Mouse (Mus musculus) myocyte (in vitro differentiated cells): ENCODE data around the gene Sergef. TPM values are rescaled to one million over a fixed set of nuclear protein-coding genes. Genes with fewer than 3 reads are reported as not detected.

Experiments used
- H3K27me3 ChIP-seq: one replicate; pipeline ENCODE4 v1.6.1; 2011; ENCODE audit not compliant: control insufficient read depth, insufficient read depth, insufficient read length
- H3K36me3 ChIP-seq: one replicate; pipeline ENCODE4 v1.6.1; 2011; ENCODE audit not compliant: control insufficient read depth, insufficient read depth
- H3K4me2 ChIP-seq: one replicate; pipeline ENCODE4 v1.6.1; 2011; ENCODE audit warnings: low read depth, control low read depth
- H3K4me3 ChIP-seq: one replicate; pipeline ENCODE4 v1.5.1; 2011; ENCODE audit warnings: mild to moderate bottlenecking, control low read depth, moderate library complexity
- H3K79me2 ChIP-seq: one replicate; pipeline ENCODE4 v1.6.1; 2011; ENCODE audit not compliant: control insufficient read depth, insufficient read depth
- H3ac ChIP-seq: one replicate; pipeline ENCODE4 v1.6.1; 2011; ENCODE audit not compliant: control insufficient read depth, insufficient read length
- CEBPB ChIP-seq: IDR thresholded peaks from 2 replicates; pipeline ENCODE4 v1.6.1; 2011; ENCODE audit warnings: mild to moderate bottlenecking, moderate library complexity; ENCODE audit not compliant: poor library complexity, insufficient read depth, severe bottlenecking
- E2F4 ChIP-seq: IDR thresholded peaks from one replicate; pipeline ENCODE4 v1.6.1; 2011; ENCODE audit warnings: mild to moderate bottlenecking, control low read depth, moderate library complexity; ENCODE audit not compliant: insufficient read depth
- MAX ChIP-seq: IDR thresholded peaks from one replicate; pipeline ENCODE4 v1.6.1; 2011; ENCODE audit warnings: low read depth, mild to moderate bottlenecking, control low read depth
- MYOD1 ChIP-seq, 3 experiments: IDR thresholded peaks; one replicate each; pipeline ENCODE4 v1.6.1; 2011; ENCODE audit warnings: control low read depth in 2 of 3, low read depth in 2 of 3, mild to moderate bottlenecking in 2 of 3, moderate library complexity in 1 of 3; ENCODE audit not compliant: insufficient read length in 2 of 3, control insufficient read depth in 1 of 3
- MYOG ChIP-seq, 3 experiments: IDR thresholded peaks; one replicate each; pipeline ENCODE4 v1.6.1; 2011; ENCODE audit warnings: control low read depth in 2 of 3, low read depth in 2 of 3, mild to moderate bottlenecking in 2 of 3; ENCODE audit not compliant: insufficient read length in 2 of 3, control insufficient read depth in 1 of 3, insufficient read depth in 1 of 3
- POLR2A ChIP-seq: IDR thresholded peaks from one replicate; pipeline ENCODE4 v1.6.1; 2011; ENCODE audit warnings: low read depth, mild to moderate bottlenecking, control low read depth, moderate library complexity; ENCODE audit not compliant: insufficient read length
- POLR2AphosphoS2 ChIP-seq: IDR thresholded peaks from one replicate; pipeline ENCODE4 v1.6.1; 2011; ENCODE audit warnings: low read depth, control low read depth; ENCODE audit not compliant: insufficient read length
- REST ChIP-seq: IDR thresholded peaks from one replicate; pipeline ENCODE4 v1.6.1; 2011; ENCODE audit warnings: mild to moderate bottlenecking, control low read depth, moderate library complexity; ENCODE audit not compliant: insufficient read depth, insufficient read length
- SRF ChIP-seq: IDR thresholded peaks from one replicate; pipeline ENCODE4 v1.6.1; 2011; ENCODE audit warnings: low read depth; ENCODE audit not compliant: control insufficient read depth, insufficient read length
- TCF12 ChIP-seq: IDR thresholded peaks from one replicate; pipeline ENCODE4 v1.6.1; 2011; ENCODE audit warnings: mild to moderate bottlenecking, control low read depth; ENCODE audit not compliant: poor library complexity, insufficient read depth, severe bottlenecking
- TCF3 ChIP-seq: IDR thresholded peaks from one replicate; pipeline ENCODE4 v1.6.1; 2011; ENCODE audit warnings: low read depth, control low read depth; ENCODE audit not compliant: insufficient read length
- USF1 ChIP-seq: IDR thresholded peaks from one replicate; pipeline ENCODE4 v1.6.1; 2011; ENCODE audit warnings: low read depth, mild to moderate bottlenecking, control low read depth, moderate library complexity
- polyA plus RNA-seq: library from polyadenylated mRNA; unstranded; fragments of >200 nt; fragmentation: generic; extraction: Trizol; gene quantifications from one replicate; pipeline ENCODE4 v1.2.1, GENCODE M21; 2012; ENCODE audit warnings: missing spikeins

The Sergef gene
- polyA plus RNA-seq, 1 experiment: 13.9 TPM

- Histone ChIP-seq H3K4me2 (no peak overlapping the region), H3ac (no peak overlapping the region), H3K36me3 (no peaks in the 10 kb centered on the region), H3K79me2 (no peaks in the 10 kb centered on the region), H3K27me3 (peaks cover 21% of the 10 kb centered on the region), H3K4me3 (no peak overlapping the region)
- TF ChIP-seq TCF12 (no peak), CEBPB (no peak), POLR2A (no peak)
Observed at GRCm38 (mm10) chr7:46448922-46449645, 190.5 kb downstream of the Sergef start.

GRCm38 (mm10) chr7:46447473-46448165 lies 192.0 kb downstream of the Sergef start:
- H3K79me2 ChIP-seq: no peaks in the 10 kb centered on the region
- H3K27me3 ChIP-seq: peaks cover 17% of the 10 kb centered on the region
- no peak overlapping the region for H3K4me3 ChIP-seq
- no peak for TF ChIP-seq MAX
- H3ac ChIP-seq: no peak overlapping the region
- no peak overlapping the region for H3K4me2 ChIP-seq
- H3K36me3 ChIP-seq: no peaks in the 10 kb centered on the region

DNA sequence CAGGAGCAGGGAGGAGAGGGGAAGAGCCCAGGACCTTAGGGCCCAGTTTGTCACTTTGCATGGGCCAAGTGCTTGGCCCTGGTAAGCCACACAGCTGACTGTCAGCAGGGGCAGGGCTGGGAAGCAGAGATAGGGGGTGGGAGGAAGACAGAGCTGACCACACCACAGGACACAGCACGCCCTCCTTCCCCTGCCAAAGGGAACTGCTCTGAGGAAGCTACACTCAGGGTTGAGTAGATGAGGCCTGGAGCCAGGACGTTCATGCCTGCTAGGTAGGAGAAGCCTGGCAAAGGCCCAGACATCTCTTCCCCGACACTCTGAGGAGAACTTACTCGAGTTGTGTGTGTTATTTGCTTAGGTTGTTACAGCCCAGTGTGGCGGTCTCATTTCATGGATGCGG lies 193.7 kb downstream of the Sergef start:
- Histone ChIP-seq H3K36me3 (no peaks in the 10 kb centered on the region), H3K4me3 (no peak overlapping the region), H3K4me2 (no peak overlapping the region), H3ac (no peak overlapping the region), H3K79me2 (no peaks in the 10 kb centered on the region), H3K27me3 (peaks cover 17% of the 10 kb centered on the region)
- no peak for TF ChIP-seq POLR2AphosphoS2
- TF ChIP-seq TCF12: no peak
- TF ChIP-seq MYOG (IDR thresholded peaks at IDR 0.05; ENCODE audit: control insufficient read depth in 1 of 3, insufficient read depth in 1 of 3, insufficient read length in 2 of 3, low read depth in 2 of 3): no peak
- no peak for TF ChIP-seq TCF3
- TF ChIP-seq POLR2A: no peak
- no peak for TF ChIP-seq USF1
- TF ChIP-seq MYOD1 (IDR thresholded peaks at IDR 0.05; ENCODE audit: control insufficient read depth in 1 of 3, insufficient read length in 2 of 3, low read depth in 2 of 3): no peak
- TF ChIP-seq E2F4: no peak

DNA sequence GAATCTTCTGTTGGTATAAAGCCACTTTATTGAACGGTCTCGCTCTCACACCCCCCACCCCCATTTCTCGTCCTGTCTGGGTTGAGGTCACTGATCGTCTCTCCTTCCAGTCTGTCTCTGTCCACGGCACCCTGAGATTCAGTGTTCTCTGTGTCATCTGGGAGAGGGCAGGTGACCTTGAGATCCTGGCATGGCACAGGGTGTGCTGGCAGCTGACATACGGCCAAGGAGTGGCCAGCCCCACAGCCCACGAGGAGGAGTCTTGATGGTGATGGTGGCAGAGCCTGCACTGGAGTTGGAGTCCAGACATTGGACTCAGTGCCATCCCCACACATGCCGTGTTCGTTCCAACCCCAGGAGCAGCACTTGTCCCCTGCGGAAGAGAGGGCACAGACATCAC lies 196.4 kb downstream of the Sergef start:
- TF ChIP-seq POLR2A (no peak), MYOG (IDR thresholded peaks at IDR 0.05; ENCODE audit: control insufficient read depth in 1 of 3, insufficient read depth in 1 of 3, insufficient read length in 2 of 3, low read depth in 2 of 3) (no peak), E2F4 (no peak), CEBPB (no peak), USF1 (no peak), MAX (no peak), SRF (no peak), MYOD1 (IDR thresholded peaks at IDR 0.05; ENCODE audit: control insufficient read depth in 1 of 3, insufficient read length in 2 of 3, low read depth in 2 of 3) (no peak), POLR2AphosphoS2 (no peak), TCF3 (no peak), REST (no peak), TCF12 (no peak)
- Histone ChIP-seq H3K4me3 (no peak overlapping the region), H3K4me2 (no peak overlapping the region), H3K79me2 (no peaks in the 10 kb centered on the region), H3K27me3 (peaks cover 17% of the 10 kb centered on the region), H3ac (no peak overlapping the region), H3K36me3 (no peaks in the 10 kb centered on the region)

- H3K79me2 ChIP-seq: no peaks in the 10 kb centered on the region
Observed at GRCm38 (mm10) chr7:46438537-46439141, 201.0 kb downstream of the Sergef start.

More at GRCm38 (mm10) chr7:46438537-46439141, 201.0 kb downstream of the Sergef start:
- Histone ChIP-seq H3ac (no peak overlapping the region), H3K4me3 (no peak overlapping the region), H3K4me2 (no peak overlapping the region), H3K27me3 (peaks cover 16% of the 10 kb centered on the region), H3K36me3 (no peaks in the 10 kb centered on the region)
- TF ChIP-seq CEBPB (no peak), SRF (no peak), USF1 (no peak), MYOD1 (IDR thresholded peaks at IDR 0.05; ENCODE audit: control insufficient read depth in 1 of 3, insufficient read length in 2 of 3, low read depth in 2 of 3) (no peak), E2F4 (no peak), MYOG (IDR thresholded peaks at IDR 0.05; ENCODE audit: control insufficient read depth in 1 of 3, insufficient read depth in 1 of 3, insufficient read length in 2 of 3, low read depth in 2 of 3) (no peak), MAX (no peak), REST (no peak), TCF3 (no peak), TCF12 (no peak), POLR2AphosphoS2 (no peak), POLR2A (no peak)
